Mouse (Mus musculus) heart, postnatal 36 days (tissue): ENCODE data around the gene Gfi1. TPM values are rescaled to one million over a fixed set of nuclear protein-coding genes. Genes with fewer than 3 reads are reported as not detected.

Experiments used
- DNase-seq, 2 experiments: peaks; one replicate each; pipeline ENCODE4 v3.0.0; 2021 to 2022
- intact Hi-C: fragments of 180-260 bp; cut with DNase I; formaldehyde crosslinking; loops from one replicate; pipeline ENCODE4 v1.15.1; 2025
- total RNA-seq, 2 experiments: library from RNA; stranded (reverse); gene quantifications; 2 replicates each; pipeline ENCODE4 v1.2.3; 2021

The Gfi1 gene
- total RNA-seq: not detected

GRCm38 (mm10) chr5:107725435-107726261, at the start of gene Gfi1:
Gfi1 (minus strand) TSS chr5:107726036.
- DNase-seq: peak; percentile 15 to 18
- intact Hi-C loops: no loop called here

DNA sequence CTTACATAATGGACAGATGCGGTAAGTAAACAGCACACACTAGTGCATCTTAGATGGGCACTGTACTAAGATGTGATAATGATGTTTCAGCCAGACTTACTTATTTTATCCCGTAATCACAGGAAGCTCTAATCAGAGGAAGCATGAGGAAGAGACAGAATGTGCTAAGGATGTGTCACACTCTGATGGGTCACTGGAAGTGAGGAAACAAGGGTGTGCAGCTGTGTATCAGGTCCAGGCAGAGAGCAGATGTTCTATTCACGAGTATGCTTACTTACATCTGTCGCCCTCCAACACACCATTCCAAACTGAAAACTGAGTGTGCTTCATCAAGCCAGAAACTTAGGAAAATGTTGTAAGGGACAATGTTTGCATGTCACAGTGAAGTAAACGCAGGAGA, 46.2 kb upstream of the Gfi1 start:
- DNase-seq: no peak
- intact Hi-C loops: no loop called here

DNA sequence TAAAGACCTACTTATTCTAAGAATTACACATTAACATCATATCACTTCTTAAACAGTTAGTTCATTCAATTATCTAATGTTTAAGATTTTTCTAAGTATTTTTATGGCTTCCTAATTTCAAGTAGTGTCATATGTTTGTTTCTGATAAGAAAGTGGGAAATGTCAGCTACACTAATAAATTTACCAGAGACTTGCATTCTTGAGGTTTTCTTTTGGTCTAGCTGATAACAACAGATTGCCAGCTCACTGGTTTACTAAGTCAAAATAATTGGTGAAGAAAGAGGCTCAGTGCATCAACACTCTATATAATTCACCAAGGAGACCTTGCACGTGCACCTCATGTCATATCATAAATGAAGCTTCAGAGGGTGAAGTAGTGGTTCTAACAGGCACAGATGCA, 42.4 kb upstream of the Gfi1 start:
- no peak for DNase-seq
- intact Hi-C loops: no loop called here

GRCm38 (mm10) chr5:107765946-107766345, 40.1 kb upstream of the Gfi1 start:
- intact Hi-C loops: no loop called here
- DNase-seq: no peak

GRCm38 (mm10) chr5:107764486-107764885, 38.6 kb upstream of the Gfi1 start:
- intact Hi-C loops: no loop called here
- no peak for DNase-seq

- DNase-seq: no peak
- intact Hi-C loops: no loop called here
These were observed 37.8 kb upstream of the Gfi1 start for GRCm38 (mm10) chr5:107763674-107764073.

GRCm38 (mm10) chr5:107759121-107759520, 33.3 kb upstream of the Gfi1 start:
- no peak for DNase-seq
- intact Hi-C loops: no loop called here

GRCm38 (mm10) chr5:107756072-107756471, 30.2 kb upstream of the Gfi1 start:
- intact Hi-C loops: no loop called here

GRCm38 (mm10) chr5:107754740-107755139, 28.9 kb upstream of the Gfi1 start:
- no peak for DNase-seq
- intact Hi-C loops: no loop called here

More at GRCm38 (mm10) chr5:107756072-107756471, 30.2 kb upstream of the Gfi1 start:
- no peak for DNase-seq

GRCm38 (mm10) chr5:107753656-107754055, 27.8 kb upstream of the Gfi1 start:
- intact Hi-C loops: no loop called here
- no peak for DNase-seq

- no peak for DNase-seq
- intact Hi-C loops: no loop called here
These were observed 23.5 kb upstream of the Gfi1 start for GRCm38 (mm10) chr5:107749229-107749916.

DNA sequence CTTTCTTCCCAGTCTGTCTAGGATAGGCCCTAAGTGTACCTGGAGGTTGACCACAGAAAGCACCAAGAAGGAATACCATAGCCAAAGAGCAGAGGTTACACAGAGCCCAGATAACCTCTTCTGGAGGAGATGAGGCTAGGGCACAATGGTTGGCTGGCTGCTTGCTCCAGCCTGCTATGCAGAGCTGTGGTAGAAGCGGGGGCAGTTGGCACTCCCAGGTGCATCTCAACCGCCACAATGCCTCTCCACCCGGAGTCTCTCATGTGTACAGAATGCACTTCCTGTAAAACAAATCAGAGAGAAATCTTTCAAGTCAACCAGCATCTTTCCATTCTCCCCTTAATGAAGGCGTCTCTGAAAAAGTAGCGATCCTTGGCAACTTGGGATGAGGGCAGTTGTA, 13.2 kb upstream of the Gfi1 start:
- DNase-seq: no peak
- intact Hi-C loops: no loop called here

- no peak for DNase-seq
- intact Hi-C loops: no loop called here
These were observed 12.5 kb upstream of the Gfi1 start for GRCm38 (mm10) chr5:107738296-107738695.

DNA sequence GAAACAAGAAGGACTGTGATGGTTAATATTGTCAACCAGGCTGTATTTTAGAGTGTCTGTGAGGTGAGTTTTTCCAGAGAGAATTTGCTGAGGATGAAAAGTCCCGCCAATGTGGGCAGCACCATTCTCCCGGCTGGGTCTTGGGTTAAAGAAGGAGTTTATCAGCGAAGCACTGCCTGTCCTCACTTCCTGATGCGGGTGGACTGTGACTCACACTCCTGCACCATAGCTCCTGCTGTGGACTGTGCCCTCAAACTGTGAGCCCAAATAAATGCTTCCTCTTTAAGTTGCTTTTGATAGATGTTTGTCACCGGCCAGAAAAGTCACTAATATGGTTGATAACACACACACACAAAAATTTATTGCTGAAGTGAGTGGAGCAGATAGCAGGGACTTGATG, 10.3 kb upstream of the Gfi1 start:
- intact Hi-C loops: no loop called here
- DNase-seq: no peak

- DNase-seq: no peak
- intact Hi-C loops: no loop called here
These were observed 6.0 kb upstream of the Gfi1 start for GRCm38 (mm10) chr5:107731844-107732243.

GRCm38 (mm10) chr5:107731408-107731807, 5.6 kb upstream of the Gfi1 start:
- intact Hi-C loops: no loop called here
- no peak for DNase-seq

DNA sequence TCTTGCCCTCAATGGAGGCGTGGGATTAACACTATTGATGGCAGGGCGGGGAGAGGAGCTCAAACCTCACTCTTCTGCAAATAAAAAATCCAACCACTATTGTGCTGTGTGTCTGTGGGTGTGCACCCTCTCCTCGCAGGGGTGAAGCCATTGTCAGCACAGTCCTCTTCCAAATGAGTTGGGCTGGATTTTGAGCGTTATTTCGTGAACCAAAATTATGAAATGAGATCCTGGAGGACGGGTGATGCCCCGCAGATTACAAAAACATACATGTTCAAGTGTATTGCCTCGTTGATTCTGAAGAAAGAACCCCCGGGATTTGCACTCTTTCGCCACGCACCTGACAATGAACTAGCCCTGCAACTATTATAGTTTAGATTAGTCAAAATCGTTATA, 1.2 kb upstream of the Gfi1 start:
- peak in 1 of 2 experiments; percentile 5 for DNase-seq
- intact Hi-C loops: no loop called here

DNA sequence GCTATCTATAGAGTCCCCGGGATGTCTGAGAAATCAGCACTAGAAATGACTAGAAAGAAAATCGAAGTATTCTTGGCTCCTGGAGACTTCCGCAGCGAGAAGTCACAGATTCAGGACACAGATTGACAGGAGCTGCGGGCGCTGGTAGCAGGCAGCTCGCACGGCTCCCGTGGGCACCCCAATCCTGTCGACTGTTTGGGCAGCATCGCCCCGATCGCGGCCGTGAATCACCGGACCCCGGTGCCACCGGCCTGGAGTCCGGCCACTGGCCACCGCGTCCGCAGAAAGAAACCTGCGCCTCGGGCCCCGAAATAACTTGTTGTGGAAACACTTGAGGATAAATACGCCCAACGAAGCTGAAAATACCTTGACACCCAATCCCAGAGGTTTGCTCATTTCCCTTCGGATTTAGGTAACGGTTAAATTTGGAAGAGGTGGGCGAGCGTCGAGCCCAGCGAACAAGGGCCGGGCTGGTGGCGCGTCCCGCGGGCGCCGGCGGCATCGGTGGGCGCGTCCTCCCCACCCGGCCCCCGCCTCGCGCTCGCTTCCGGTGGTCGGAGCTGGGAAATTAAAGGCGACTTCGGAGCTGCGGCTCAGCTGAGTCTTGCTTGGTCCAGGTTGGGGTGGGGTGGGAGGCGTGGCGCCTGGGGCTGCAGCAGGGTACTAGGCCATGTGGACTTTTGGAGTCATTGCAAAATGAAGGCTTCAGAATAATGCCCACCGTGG, 608 bp upstream of the Gfi1 start:
- intact Hi-C loops: no loop called here
- DNase-seq: peak in 1 of 2 experiments; percentile 22

- intact Hi-C loops: no loop called here
- DNase-seq: peak; percentile 8 to 17
These were observed 988 bp downstream of the Gfi1 start for GRCm38 (mm10) chr5:107724661-107725434.
